Mouse (Mus musculus) left cerebral cortex, postnatal 36 days (tissue): Measurements from ENCODE around the gene Stk10. TPM values are rescaled to one million over a fixed set of nuclear protein-coding genes. Genes with fewer than 3 reads are reported as not detected.

Source experiments
- DNase-seq, 2 experiments: peaks; one replicate each; pipeline ENCODE4 v3.0.0; 2021 to 2022; ENCODE audit warnings: low spot score in 2 of 2, mixed read lengths in 1 of 2
- intact Hi-C: fragments of 180-260 bp; cut with DNase I; formaldehyde crosslinking; loops from one replicate; pipeline ENCODE4 v1.15.1; 2025
- total RNA-seq, 2 experiments: library from RNA; stranded (reverse); gene quantifications; 2 replicates each; pipeline ENCODE4 v1.2.3; 2021

The Stk10 gene
- total RNA-seq, 2 experiments from 2014 or later: 6.7 to 8.7 TPM

GRCm38 (mm10) chr11:32642249-32642876, 109.3 kb downstream of the Stk10 start, which contains the start of gene Fbxw11:
Gene Fbxw11 (plus strand): TSS chr11:32642724.
- intact Hi-C loops: loop anchor here (5.0 to 10.0 kb wide), 3 partner anchors 50 to 502 kb away; partner anchors contain the start of gene Fgf18

GRCm38 (mm10) chr11:32642899-32643886, 110.1 kb downstream of the Stk10 start:
- DNase-seq: peak in 1 of 2 experiments; percentile 66
- intact Hi-C loops: loop anchor here (5.0 to 10.0 kb wide), 3 partner anchors 49 to 502 kb away; partner anchors contain the start of gene Fgf18

More at GRCm38 (mm10) chr11:32642249-32642876, 109.3 kb downstream of the Stk10 start, which contains the start of gene Fbxw11:
- peak; percentile 96 to 97 for DNase-seq

GRCm38 (mm10) chr11:32644010-32644409, 110.9 kb downstream of the Stk10 start:
- no peak for DNase-seq
- intact Hi-C loops: loop anchor here (5.0 to 10.0 kb wide), 3 partner anchors 48 to 501 kb away; partner anchors contain the start of gene Fgf18

GRCm38 (mm10) chr11:32647265-32647664, 114.2 kb downstream of the Stk10 start:
- intact Hi-C loops: loop anchor here (10.0 kb wide), 1 partner anchor 498 kb away; the partner anchor contains the start of gene Fgf18
- no peak for DNase-seq

DNA sequence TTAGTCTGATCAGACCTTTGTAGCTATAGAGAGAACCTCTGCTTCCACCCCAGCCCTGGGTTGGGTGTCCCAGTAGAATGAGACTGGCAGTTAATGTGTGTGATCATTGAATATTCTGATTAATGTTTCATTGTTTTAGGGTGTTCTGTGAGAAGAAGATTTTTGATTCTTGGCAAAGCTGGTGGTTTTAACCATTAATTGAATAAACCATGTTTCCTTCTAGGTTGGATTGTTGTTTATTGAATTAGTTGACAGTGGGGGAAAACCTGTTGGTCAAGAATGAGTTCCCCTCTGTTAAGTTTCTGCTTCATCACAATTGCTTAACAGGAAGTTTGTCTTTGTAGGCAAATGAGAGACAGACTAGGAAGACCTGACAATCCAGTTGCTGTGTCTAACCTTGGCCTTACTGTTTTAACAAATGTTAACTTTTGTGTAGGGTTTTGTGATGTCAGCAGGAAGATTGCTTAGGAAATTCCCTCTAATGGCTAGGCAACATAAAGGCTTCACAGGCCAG, 117.2 kb downstream of the Stk10 start:
- intact Hi-C loops: no loop called here
- DNase-seq: no peak

DNA sequence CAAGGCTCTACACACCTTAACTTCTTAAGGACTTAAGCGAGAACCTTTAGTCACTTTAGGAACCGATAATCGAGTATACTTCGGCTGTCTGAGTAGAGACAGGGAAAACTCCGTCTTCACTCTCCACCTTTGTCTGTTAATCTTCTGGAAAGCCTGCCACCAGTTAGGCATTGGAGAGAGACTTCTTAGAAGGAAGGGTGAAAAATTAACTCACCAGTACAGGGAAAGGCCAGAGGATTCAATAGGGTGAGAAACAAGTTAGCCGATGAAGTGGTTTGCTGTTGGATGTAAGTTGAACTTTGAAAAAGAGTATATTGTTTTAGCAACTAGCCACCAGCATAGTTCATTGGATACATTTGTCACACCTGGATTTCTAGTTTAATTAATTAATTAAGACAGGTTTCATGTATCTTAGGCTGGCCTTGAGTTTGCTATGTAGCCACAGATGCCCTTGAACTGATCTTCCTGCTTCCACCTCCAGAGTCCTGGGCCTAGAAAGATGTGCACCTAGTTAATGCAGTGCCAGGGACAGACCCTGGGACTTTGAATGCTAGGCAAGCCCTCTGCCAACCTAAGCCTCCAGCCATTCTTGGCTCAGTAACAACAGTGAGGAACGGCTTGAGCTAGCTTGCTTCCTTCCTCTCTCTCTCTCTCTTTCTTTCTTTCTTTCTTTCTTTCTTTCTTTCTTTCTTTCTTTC, 117.9 kb downstream of the Stk10 start:
- intact Hi-C loops: no loop called here
- no peak for DNase-seq

DNA sequence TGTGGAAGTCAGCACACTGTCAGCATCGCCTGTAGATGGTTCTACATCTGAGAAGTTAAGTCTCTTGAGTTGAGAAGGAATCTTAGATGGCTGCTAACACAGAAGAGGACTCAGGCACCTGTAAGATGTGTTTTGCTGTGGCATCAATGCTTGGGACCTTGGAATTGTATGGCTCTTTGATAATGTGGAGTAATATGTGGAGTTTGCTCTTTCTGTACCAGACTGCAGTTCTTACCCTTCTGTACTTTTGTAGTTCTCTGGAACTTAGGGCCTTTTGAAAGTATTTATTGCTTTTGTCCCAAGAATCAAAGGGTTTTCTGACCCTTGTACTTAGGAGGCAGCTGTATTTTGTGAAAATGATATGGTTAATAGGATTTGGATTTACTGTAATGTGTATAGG, 118.6 kb downstream of the Stk10 start:
- no peak for DNase-seq
- intact Hi-C loops: no loop called here

GRCm38 (mm10) chr11:32662082-32662656, 129.1 kb downstream of the Stk10 start:
- peak in 1 of 2 experiments; percentile 28 for DNase-seq
- intact Hi-C loops: no loop called here

GRCm38 (mm10) chr11:32665639-32666038, 132.5 kb downstream of the Stk10 start:
- no peak for DNase-seq
- intact Hi-C loops: no loop called here

DNA sequence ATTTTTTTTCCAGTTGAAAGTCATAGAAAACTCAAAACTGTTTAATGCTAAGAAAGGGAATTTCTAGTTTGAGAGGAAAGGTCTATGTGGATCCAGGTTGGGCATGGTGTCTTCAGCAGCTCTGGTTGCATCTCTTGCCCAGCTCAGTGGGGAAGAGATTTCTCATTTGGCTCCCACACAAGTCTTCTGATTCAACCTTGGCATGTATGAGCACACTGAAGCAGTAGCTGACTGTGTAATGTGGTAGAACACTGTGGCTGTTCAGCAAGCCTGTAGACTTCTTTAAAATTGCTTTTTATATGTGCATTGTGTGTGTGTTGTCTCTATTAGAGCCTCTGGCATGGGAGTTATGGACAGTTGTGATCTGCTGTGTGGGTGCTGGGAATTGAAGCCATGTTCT, 133.9 kb downstream of the Stk10 start:
- no peak for DNase-seq
- intact Hi-C loops: no loop called here

GRCm38 (mm10) chr11:32671480-32671879, 138.4 kb downstream of the Stk10 start:
- DNase-seq: no peak
- intact Hi-C loops: no loop called here

Other genes starting within 250 kb of the Stk10 start
- gene Hba-a1, start 249.8 kb upstream of the Stk10 start, total RNA-seq: 100 to 1,000 TPM; 361 to 431 TPM
- not detected for gene Hbq1b, start 246.3 kb upstream of the Stk10 start, total RNA-seq
- gene Hba-a2, start 236.8 kb upstream of the Stk10 start, total RNA-seq: 100 to 1,000 TPM; 345 to 363 TPM
- gene Hbq1a, start 233.2 kb upstream of the Stk10 start, total RNA-seq: 1 to 10 TPM in 1 of 2 experiments, under 1 TPM in 1; 0.72 to 1.0 TPM
- gene Sh3pxd2b, start 185.5 kb upstream of the Stk10 start, total RNA-seq: 10 to 100 TPM; 10.8 to 13.3 TPM
- 10 to 100 TPM; 56.9 to 57.4 TPM for gene Ubtd2, start 77.9 kb upstream of the Stk10 start, total RNA-seq
- 1 to 10 TPM in 1 of 2 experiments, under 1 TPM in 1; 0.63 to 1.8 TPM for gene Efcab9, start 1.2 kb upstream of the Stk10 start, total RNA-seq
- gene Fbxw11, start 109.4 kb downstream of the Stk10 start, total RNA-seq: 100 to 1,000 TPM; 119 to 124 TPM